Mouse (Mus musculus): ENCODE results near the gene Lmtk2. TPM values are rescaled to one million over a fixed set of nuclear protein-coding genes. Genes with fewer than 3 reads are reported as not detected.
A peak's percentile ranks its signal among the peaks of the same experiment; 100 is the strongest.

Gene Lmtk2
- polyA plus RNA-seq, 1 experiment from 2014 or later: 5.6 TPM

- Histone ChIP-seq H3K27ac (ENCODE audit: low read length) (no peak overlapping the region), H3K9ac (replicated peaks; ENCODE audit: low read depth, low read length) (no peak overlapping the region), H3K4me3 (ENCODE audit: low read depth, low read length) (no peak overlapping the region), H3K27me3 (ENCODE audit: control insufficient read depth, insufficient read depth, low read length) (no peaks in the 10 kb centered on the region), H3K9me3 (ENCODE audit: control insufficient read depth, low read depth, low read length) (no peaks in the 10 kb centered on the region), H3K4me1 (ENCODE audit: control insufficient read depth, insufficient read depth, low read length) (no peaks in the 10 kb centered on the region), H3K4me2 (replicated peaks; ENCODE audit: low read depth, low read length) (no peak overlapping the region), H3K36me3 (ENCODE audit: control insufficient read depth, insufficient read depth, low read length) (peaks cover 12% of the 10 kb centered on the region)
- 97% methylated on average over 4 of the region's 4 CpGs for WGBS
- no peak for ATAC-seq (ENCODE audit: insufficient number of reproducible peaks, insufficient read depth, low FRiP score, low read depth)
These were observed 49.3 kb downstream of the Lmtk2 start for GRCm38 (mm10) chr5:144149530-144149929.

GRCm38 (mm10) chr5:144151270-144151669, 51.0 kb downstream of the Lmtk2 start:
- H3K4me2 ChIP-seq (replicated peaks; ENCODE audit: low read depth, low read length): no peak overlapping the region
- 82% methylated on average over 4 of the region's 4 CpGs for WGBS
- peaks cover 12% of the 10 kb centered on the region for H3K36me3 ChIP-seq (ENCODE audit: control insufficient read depth, insufficient read depth, low read length)
- H3K4me3 ChIP-seq (ENCODE audit: low read depth, low read length): no peak overlapping the region
- no peak overlapping the region for H3K9ac ChIP-seq (replicated peaks; ENCODE audit: low read depth, low read length)
- ATAC-seq (ENCODE audit: insufficient number of reproducible peaks, insufficient read depth, low FRiP score, low read depth): no peak
- no peaks in the 10 kb centered on the region for H3K4me1 ChIP-seq (ENCODE audit: control insufficient read depth, insufficient read depth, low read length)
- no peaks in the 10 kb centered on the region for H3K9me3 ChIP-seq (ENCODE audit: control insufficient read depth, low read depth, low read length)
- H3K27ac ChIP-seq (ENCODE audit: low read length): no peak overlapping the region
- H3K27me3 ChIP-seq (ENCODE audit: control insufficient read depth, insufficient read depth, low read length): no peaks in the 10 kb centered on the region

DNA sequence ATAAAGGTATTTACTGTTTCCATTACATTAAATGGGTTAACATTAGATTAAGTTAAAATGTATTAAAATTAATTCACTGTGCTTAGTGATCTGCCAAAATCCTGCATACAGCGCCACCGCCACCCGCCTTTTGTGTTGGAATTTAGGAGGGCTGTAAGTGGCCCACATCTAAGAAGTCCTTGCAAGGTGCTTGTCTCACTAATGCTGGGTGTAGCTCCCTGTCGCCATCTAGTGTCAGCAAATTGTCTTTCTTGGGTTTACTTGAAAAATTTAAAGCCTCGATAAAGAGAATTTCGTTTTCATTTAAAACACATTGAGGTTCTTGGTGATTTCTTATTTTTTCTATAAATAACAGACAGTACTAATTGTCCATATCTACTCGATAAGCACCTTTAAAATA, 54.3 kb downstream of the Lmtk2 start:
- Histone ChIP-seq H3K4me2 (replicated peaks; ENCODE audit: low read depth, low read length) (no peak overlapping the region), H3K4me1 (ENCODE audit: control insufficient read depth, insufficient read depth, low read length) (peaks cover 2% of the 10 kb centered on the region; the same call in 1 of the 2 replicates), H3K9ac (replicated peaks; ENCODE audit: low read depth, low read length) (no peak overlapping the region), H3K27me3 (ENCODE audit: control insufficient read depth, insufficient read depth, low read length) (no peaks in the 10 kb centered on the region), H3K36me3 (ENCODE audit: control insufficient read depth, insufficient read depth, low read length) (peaks cover 6% of the 10 kb centered on the region; the same call in 1 of the 2 replicates), H3K9me3 (ENCODE audit: control insufficient read depth, low read depth, low read length) (no peaks in the 10 kb centered on the region), H3K4me3 (ENCODE audit: low read depth, low read length) (no peak overlapping the region), H3K27ac (ENCODE audit: low read length) (no peak overlapping the region)
- 26% methylated on average over 7 of the region's 7 CpGs for WGBS
- ATAC-seq (ENCODE audit: insufficient number of reproducible peaks, insufficient read depth, low FRiP score, low read depth): no peak

- peak overlapping the region; percentile 81; the same call in 1 of the 2 replicates for H3K27ac ChIP-seq (ENCODE audit: low read length)
- 25% methylated on average over 4 of the region's 4 CpGs for WGBS
- no peak overlapping the region for H3K9ac ChIP-seq (replicated peaks; ENCODE audit: low read depth, low read length)
- H3K4me1 ChIP-seq (ENCODE audit: control insufficient read depth, insufficient read depth, low read length): peaks cover 2% of the 10 kb centered on the region; the same call in 1 of the 2 replicates
- ATAC-seq (ENCODE audit: insufficient number of reproducible peaks, insufficient read depth, low FRiP score, low read depth): peak; percentile 84
- no peaks in the 10 kb centered on the region for H3K9me3 ChIP-seq (ENCODE audit: control insufficient read depth, low read depth, low read length)
- no peak overlapping the region for H3K4me3 ChIP-seq (ENCODE audit: low read depth, low read length)
- H3K27me3 ChIP-seq (ENCODE audit: control insufficient read depth, insufficient read depth, low read length): no peaks in the 10 kb centered on the region
- H3K36me3 ChIP-seq (ENCODE audit: control insufficient read depth, insufficient read depth, low read length): peaks cover 4% of the 10 kb centered on the region; the same call in 1 of the 2 replicates
- H3K4me2 ChIP-seq (replicated peaks; ENCODE audit: low read depth, low read length): no peak overlapping the region
These were observed 58.4 kb downstream of the Lmtk2 start for GRCm38 (mm10) chr5:144158604-144159003.

GRCm38 (mm10) chr5:144159137-144159536, 58.9 kb downstream of the Lmtk2 start:
- H3K36me3 ChIP-seq (ENCODE audit: control insufficient read depth, insufficient read depth, low read length): peaks cover 7% of the 10 kb centered on the region; the same call in 1 of the 2 replicates
- no peak overlapping the region for H3K4me3 ChIP-seq (ENCODE audit: low read depth, low read length)
- ATAC-seq (ENCODE audit: insufficient number of reproducible peaks, insufficient read depth, low FRiP score, low read depth): no peak
- peak overlapping the region; percentile 81; the same call in 1 of the 2 replicates for H3K27ac ChIP-seq (ENCODE audit: low read length)
- H3K4me1 ChIP-seq (ENCODE audit: control insufficient read depth, insufficient read depth, low read length): peaks cover 2% of the 10 kb centered on the region; the same call in 1 of the 2 replicates
- H3K9me3 ChIP-seq (ENCODE audit: control insufficient read depth, low read depth, low read length): no peaks in the 10 kb centered on the region
- H3K4me2 ChIP-seq (replicated peaks; ENCODE audit: low read depth, low read length): no peak overlapping the region
- WGBS: 83% methylated on average over 8 of the region's 8 CpGs
- no peaks in the 10 kb centered on the region for H3K27me3 ChIP-seq (ENCODE audit: control insufficient read depth, insufficient read depth, low read length)
- no peak overlapping the region for H3K9ac ChIP-seq (replicated peaks; ENCODE audit: low read depth, low read length)

DNA sequence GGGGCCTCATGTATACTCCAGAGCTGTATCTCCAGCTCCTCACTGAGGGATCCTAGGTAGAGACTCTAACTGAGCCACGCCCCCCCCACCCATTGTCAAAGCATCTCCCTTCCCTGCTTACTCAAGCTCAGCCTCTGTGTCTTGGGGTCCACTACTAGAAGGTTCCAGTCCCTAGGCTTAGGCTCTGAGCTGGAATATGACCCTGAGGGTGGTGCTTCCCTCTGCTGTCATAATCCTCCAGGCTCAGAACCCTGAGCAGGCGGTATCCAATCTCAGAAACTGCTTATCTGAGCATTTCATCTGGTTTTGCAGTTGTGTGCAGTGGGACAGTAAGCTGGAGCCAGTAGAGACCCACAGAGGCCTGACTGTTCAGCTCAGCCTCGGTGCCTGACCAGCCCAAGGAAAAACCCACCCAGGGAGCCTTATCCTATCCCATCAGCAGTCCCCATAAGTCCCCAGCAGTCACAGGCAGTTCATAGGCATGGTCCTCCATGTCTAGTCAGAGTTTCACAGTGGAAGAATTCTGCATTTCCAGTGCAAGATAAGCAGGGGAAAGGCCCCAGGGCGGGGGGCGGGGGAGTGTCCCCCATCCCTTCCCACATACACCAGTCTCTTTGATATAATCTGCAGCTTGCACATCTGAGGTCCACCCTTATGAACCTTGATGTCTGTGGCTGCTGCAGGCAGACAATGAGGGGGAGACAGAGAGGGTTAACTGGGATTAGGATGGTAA, 62.0 kb downstream of the Lmtk2 start:
- no peak overlapping the region for H3K4me2 ChIP-seq (replicated peaks; ENCODE audit: low read depth, low read length)
- no peak overlapping the region for H3K9ac ChIP-seq (replicated peaks; ENCODE audit: low read depth, low read length)
- no peaks in the 10 kb centered on the region for H3K27me3 ChIP-seq (ENCODE audit: control insufficient read depth, insufficient read depth, low read length)
- WGBS: 81% methylated on average over 5 of the region's 5 CpGs
- no peaks in the 10 kb centered on the region for H3K9me3 ChIP-seq (ENCODE audit: control insufficient read depth, low read depth, low read length)
- no peak overlapping the region for H3K4me3 ChIP-seq (ENCODE audit: low read depth, low read length)
- H3K36me3 ChIP-seq (ENCODE audit: control insufficient read depth, insufficient read depth, low read length): peaks cover 7% of the 10 kb centered on the region; the same call in 1 of the 2 replicates
- H3K4me1 ChIP-seq (ENCODE audit: control insufficient read depth, insufficient read depth, low read length): peaks cover 2% of the 10 kb centered on the region; the same call in 1 of the 2 replicates
- ATAC-seq (ENCODE audit: insufficient number of reproducible peaks, insufficient read depth, low FRiP score, low read depth): no peak
- no peak overlapping the region; the same call in 1 of the 2 replicates for H3K27ac ChIP-seq (ENCODE audit: low read length)

DNA sequence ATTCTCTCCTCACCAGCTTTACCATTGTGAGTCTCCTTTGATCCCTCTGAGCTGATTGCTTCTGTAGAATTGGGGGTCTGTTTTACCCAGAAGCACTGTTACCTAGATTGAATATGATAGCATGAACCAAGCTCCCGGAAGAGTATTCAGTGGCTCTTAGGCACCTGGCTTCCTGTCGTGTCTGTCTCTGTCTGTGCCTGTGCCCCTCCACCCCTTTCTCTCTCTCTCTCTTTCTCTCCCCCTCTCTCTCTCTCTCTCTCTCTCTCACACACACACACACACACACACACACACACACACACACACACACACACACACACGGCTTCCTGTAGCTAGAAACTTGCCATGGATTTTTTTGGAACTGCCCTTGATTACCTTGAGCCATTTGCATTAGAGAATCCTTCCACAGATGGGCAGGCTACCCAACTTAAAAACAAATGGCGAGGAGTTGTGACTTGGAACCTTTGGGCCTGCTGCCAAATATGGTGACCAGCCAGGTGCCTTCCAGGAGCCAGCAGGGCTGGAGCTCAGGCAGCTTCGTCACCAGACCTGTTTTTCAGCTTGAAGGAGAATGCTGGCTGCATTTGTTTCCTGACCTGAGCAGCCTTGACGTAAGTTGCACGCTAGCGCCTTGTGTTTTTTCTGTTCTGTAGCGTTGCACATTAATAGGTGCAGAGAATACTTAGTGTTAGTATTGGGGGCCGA, 62.7 kb downstream of the Lmtk2 start:
- no peak overlapping the region for H3K4me3 ChIP-seq (ENCODE audit: low read depth, low read length)
- no peaks in the 10 kb centered on the region for H3K9me3 ChIP-seq (ENCODE audit: control insufficient read depth, low read depth, low read length)
- no peaks in the 10 kb centered on the region for H3K27me3 ChIP-seq (ENCODE audit: control insufficient read depth, insufficient read depth, low read length)
- 68% methylated on average over 10 of the region's 10 CpGs for whole genome bisulfite sequencing
- no peak overlapping the region; the same call in 1 of the 2 replicates for H3K27ac ChIP-seq (ENCODE audit: low read length)
- H3K36me3 ChIP-seq (ENCODE audit: control insufficient read depth, insufficient read depth, low read length): peaks cover 7% of the 10 kb centered on the region; the same call in 1 of the 2 replicates
- H3K4me2 ChIP-seq (replicated peaks; ENCODE audit: low read depth, low read length): no peak overlapping the region
- H3K9ac ChIP-seq (replicated peaks; ENCODE audit: low read depth, low read length): no peak overlapping the region
- no peak for ATAC-seq (ENCODE audit: insufficient number of reproducible peaks, insufficient read depth, low FRiP score, low read depth)
- H3K4me1 ChIP-seq (ENCODE audit: control insufficient read depth, insufficient read depth, low read length): peaks cover 2% of the 10 kb centered on the region; the same call in 1 of the 2 replicates

GRCm38 (mm10) chr5:144165756-144166155, 65.5 kb downstream of the Lmtk2 start:
- Histone ChIP-seq H3K9ac (replicated peaks; ENCODE audit: low read depth, low read length) (no peak overlapping the region), H3K9me3 (ENCODE audit: control insufficient read depth, low read depth, low read length) (no peaks in the 10 kb centered on the region), H3K27me3 (ENCODE audit: control insufficient read depth, insufficient read depth, low read length) (no peaks in the 10 kb centered on the region), H3K4me3 (ENCODE audit: low read depth, low read length) (no peak overlapping the region), H3K4me1 (ENCODE audit: control insufficient read depth, insufficient read depth, low read length) (no peaks in the 10 kb centered on the region), H3K36me3 (ENCODE audit: control insufficient read depth, insufficient read depth, low read length) (peaks cover 12% of the 10 kb centered on the region; the same call in 1 of the 2 replicates), H3K27ac (ENCODE audit: low read length) (no peak overlapping the region), H3K4me2 (replicated peaks; ENCODE audit: low read depth, low read length) (no peak overlapping the region)
- no peak for ATAC-seq (ENCODE audit: insufficient number of reproducible peaks, insufficient read depth, low FRiP score, low read depth)
- 84% methylated on average over 3 of the region's 3 CpGs for WGBS
